Mouse (Mus musculus) activated CD4-positive, CD25-positive, alpha-beta regulatory T cell, adult 4 months (primary cell): Measurements from ENCODE around the gene Myrf. TPM values are rescaled to one million over a fixed set of nuclear protein-coding genes. Genes with fewer than 3 reads are reported as not detected.

ENCODE experiments used
- ATAC-seq: one replicate; pipeline ENCODE4 v1.8.0; 2017
- polyA plus RNA-seq, 2 experiments: library from polyadenylated mRNA; unstranded; fragments of 100-300 nt; shearing (Covaris generic); gene quantifications; one replicate each; pipeline ENCODE4 v1.2.1; 2017

The Myrf gene
- polyA plus RNA-seq, 2 experiments from 2014 or later, result 0.09 TPM; not detected in 1

DNA sequence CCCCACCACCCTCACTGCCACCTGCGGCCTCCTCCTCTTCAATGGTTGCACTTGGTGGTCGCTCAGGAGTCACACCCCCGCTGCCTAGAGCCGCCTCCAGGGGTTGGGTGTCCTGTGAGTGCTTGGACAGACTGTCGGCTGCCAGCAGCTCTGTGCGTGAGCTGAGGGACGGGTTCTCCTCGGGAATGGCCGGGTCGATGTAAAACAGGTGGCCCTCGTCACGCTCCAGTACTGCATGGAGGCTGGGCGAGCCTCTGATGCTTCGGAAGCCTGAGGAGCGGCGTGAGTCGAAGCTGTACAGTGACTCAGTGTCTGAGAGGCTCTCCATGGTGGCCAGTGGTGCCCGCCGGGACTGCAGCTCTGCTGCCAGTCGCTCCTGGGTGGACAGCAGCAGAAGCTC lies 7.6 kb upstream of the Myrf start:
- no peak for ATAC-seq

DNA sequence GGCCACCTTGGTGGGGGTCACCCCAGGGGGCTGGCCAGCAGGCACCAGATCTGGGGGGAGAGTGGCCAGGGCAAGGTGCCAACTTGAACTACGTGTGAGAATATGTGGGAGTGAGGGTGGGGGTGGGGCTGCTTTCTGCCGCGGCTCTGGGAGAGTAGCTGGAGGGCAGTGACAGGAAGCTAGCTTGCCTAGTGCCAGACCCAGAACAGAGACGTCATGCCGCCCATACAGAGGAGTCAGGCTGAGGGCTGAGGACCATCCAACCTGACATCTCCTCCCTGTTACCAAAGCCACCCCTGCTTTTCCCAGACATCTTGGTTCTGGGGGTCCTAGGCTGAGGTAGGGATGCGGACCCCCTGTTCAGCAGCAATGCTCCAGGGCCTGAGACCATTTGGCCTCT lies 6.6 kb upstream of the Myrf start:
- ATAC-seq, result no peak

- no peak for ATAC-seq
These were observed 3.6 kb upstream of the Myrf start for GRCm38 (mm10) chr19:10244183-10244582.

GRCm38 (mm10) chr19:10242916-10243315 lies 2.4 kb upstream of the Myrf start:
- ATAC-seq, result no peak

GRCm38 (mm10) chr19:10239975-10240653 lies 434 bp downstream of the Myrf start:
- no peak for ATAC-seq

- no peak for ATAC-seq
These were observed 1.1 kb downstream of the Myrf start for GRCm38 (mm10) chr19:10239419-10239818.

DNA sequence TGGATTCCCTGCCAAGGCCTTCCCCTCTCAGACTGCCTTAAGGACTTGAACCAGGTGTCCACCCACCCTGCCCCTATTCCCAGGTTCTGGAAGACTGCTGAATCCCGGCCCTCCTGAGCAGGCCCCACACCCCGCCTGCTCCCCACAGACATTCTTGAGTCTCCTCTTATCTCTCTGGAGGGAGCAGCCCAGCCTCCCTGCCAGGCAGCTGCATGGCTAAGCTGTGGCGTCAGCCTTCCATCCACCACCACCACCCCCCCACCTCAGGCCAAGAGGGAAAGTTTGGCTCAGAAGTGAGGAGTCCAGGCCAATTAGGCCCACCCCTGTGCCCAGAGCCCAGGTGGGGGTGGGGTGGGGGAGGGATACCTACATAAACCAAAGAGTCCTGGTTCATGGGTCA lies 2.1 kb downstream of the Myrf start:
- no peak for ATAC-seq

DNA sequence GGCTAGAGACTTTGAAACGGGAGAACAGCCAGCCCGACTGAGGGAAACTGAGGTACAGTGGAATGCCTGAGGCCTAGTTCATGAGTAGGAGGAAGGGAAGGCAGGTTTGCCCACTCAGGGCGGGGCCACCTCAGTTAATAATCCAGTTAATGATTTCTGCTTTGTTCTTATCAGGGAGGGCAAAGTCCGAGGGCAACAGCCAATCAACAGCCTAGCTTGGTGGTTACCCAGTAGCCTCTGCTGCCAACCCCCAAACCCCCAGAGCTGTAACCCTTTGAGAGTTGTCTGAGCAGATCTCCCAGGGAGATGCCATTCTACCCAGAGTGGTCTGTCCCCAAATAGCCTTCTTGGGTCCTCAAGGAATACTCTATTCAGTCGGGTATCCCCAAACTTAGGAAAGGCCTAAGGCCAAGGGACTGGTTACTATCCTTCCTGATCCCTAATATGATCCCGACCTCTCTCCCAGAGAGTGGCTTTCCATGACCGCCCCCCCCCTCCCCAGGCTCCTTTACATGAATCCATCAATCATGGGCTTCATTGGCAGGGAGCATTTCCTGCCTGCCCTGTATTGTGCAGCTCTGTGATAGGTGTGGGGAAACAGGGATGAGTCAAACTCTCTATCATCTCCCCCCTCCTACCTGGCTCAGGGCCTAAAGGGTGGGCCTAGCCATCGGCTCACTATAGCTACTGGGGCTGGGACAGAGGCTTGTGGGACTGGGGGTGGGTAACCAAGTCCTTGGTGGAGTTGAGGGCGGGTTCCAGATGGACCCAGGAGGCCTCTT lies 4.6 kb downstream of the Myrf start:
- ATAC-seq, result no peak

DNA sequence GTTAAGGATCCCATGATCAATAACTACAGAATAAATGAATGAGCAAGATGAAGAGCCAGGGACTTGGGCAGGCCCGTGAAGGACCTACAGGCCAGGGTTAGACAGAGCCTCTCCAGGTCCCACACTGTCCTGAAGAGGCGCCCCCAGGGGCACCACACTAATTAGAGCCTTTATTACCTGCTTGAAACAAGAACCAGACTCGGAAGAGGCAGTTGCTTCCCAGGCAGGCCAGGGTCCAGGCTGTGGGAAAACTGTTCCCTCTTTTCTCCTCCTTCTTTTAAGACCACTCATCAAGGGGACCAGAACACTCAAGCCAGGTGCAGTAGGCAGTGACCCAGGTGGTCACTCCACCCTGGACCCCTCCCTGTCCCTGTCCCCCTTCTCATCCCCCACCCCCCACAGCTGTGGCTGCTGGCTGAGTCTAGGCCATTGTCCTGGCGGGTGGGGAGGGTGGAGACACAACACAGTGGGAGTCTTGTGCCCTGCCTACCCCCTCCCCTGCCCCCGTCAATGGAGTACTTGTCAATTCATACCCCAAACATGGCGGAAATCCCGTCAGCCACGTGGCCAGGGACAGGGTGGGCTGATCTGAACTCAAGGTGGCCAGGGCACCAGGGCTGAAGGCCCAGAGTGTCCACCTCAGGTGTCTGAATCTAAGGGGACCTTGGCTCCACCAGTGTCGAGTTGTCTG lies 8.1 kb downstream of the Myrf start:
- ATAC-seq, result no peak

DNA sequence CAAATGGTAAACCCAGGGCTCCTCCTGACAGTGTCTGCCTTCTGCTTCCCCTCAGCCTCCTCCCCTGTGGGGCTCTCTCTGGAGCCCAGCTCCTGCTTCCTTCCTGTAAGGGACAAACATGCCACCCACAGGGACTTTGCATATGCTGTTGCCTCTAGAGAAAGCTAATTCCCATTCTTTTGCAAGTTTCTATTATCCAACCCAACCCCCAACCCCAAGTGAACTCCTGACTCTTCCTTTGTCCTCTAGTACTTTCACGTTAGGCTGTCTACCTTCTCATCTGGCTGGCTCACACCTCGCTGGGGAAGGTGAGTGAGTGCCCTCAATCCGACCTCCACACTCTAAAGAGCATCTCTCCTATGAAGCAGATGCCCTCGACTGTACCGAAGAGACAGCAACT lies 8.7 kb downstream of the Myrf start:
- no peak for ATAC-seq

DNA sequence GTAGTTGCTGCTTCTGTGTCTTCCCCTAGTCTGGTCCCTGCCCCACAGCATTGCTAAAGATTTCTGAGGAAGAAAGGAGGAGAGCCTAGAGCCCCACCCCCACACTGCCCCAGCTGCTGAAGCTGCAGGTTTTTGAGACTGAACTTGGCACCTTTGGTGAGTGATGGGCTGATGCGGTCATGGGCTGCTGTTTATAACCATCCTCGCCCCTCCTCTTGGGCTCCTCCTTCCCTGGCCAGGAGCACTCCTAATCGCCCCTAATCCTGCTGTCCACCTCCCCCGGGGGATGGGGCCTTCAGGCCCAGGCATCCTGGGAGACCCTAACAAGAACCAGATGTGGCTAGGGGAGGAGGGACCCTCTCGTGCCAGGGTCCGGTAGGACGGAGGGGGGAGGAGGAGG lies 9.5 kb downstream of the Myrf start:
- no peak for ATAC-seq

DNA sequence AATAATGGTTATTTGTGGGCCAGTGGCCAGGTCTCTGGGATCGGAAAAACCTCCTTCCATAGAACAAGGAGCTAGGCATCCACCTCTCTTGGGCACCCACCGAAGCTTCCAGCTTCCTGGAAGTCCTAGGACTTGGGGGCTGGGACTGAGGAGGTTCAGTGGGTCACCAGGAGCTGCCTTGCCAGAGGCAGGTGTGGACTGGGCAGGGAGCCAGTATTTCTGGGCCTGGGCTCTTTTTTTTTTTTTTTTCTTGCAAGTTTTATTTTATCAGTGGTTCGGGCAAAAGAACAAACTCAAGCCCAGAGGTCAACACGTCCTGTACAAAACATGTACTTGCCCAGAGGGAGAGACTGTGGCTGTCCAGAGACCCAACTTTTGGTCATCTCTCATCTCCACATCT lies 14.8 kb downstream of the Myrf start:
- ATAC-seq, result no peak

DNA sequence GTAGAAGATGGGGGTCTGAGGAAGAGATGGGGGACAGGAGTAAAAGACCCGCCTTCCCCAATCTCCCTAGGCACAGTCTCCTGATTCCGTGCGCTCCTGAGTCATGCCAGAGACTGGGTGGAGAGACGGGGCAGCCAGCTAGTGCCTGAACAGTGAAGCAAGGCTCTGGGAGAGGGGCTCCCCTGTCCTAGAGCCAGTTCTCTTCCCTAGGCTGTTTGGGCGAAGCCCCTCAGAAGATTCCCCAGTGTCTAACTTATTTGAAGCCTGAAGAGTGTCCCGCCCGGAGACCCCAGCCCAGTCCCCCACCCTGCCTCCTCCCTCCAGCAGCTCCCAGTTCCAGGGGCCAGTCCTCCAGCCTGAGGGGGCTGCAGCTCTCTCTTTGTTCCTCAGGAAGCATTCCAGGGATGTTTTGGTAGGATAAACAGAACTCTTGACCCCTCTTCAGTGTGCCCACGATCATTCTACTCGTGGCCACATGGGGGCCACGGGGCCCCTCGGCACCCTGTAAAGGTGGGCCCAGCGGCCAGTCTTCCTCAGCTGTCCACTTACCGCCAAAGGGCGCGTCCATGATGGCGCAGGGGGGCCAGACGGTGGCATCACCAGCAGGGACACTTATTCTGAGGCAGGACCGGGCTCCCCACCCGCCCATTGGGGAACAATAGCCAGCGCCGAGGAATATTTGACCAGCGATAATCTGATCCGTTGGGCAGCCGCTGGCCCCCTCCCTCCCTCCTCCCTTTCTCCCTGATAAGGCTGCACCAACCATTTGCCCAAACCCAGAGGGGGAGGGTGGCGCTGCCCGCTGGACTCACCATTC lies 15.7 kb downstream of the Myrf start:
- ATAC-seq, result no peak

DNA sequence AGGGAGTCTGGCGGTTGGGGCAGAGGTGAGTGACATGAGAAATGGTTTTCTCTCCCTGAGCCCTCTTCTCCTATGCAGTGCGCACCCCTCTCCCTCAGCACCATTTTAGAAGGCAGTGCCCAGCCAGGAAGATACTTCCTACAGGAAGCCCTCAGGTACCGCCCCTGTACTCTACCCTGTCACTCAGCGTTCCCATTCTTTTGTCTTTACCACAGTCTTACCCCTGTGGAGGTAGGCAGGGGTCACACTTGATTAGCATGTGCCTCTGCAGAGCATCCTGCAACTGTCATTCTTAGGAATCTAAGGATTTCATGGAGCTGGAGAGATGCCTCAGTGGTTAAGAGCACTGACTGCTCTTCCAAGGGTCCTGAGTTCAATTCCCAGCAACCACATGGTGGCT lies 17.0 kb downstream of the Myrf start:
- ATAC-seq, result no peak

GRCm38 (mm10) chr19:10222656-10223055 lies 17.9 kb downstream of the Myrf start:
- ATAC-seq, result no peak

GRCm38 (mm10) chr19:10221585-10221984 lies 19.0 kb downstream of the Myrf start:
- ATAC-seq, result no peak

GRCm38 (mm10) chr19:10219593-10219992 lies 21.0 kb downstream of the Myrf start:
- ATAC-seq, result no peak

- no peak for ATAC-seq
These were observed 21.4 kb downstream of the Myrf start for GRCm38 (mm10) chr19:10219108-10219507.

DNA sequence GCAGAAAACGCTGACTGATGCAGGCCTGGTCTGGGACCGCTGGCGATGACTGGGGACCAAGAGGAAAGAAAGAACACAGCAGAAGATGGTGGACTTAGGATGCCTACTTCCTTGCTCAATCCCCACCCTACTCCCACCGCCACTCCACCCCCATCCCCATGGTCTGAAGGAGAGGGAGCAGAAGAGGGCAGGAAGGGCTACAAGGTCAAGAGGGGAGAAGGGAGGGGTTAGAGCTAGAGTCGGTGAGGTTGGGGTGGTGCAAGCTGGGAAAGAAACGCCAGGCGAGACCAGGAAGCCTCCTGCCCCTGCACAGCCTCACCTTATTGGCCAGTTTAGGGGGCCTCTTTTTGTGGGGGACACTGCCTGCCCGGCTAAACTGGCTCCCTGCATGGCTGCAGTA lies 24.4 kb downstream of the Myrf start:
- no peak for ATAC-seq

DNA sequence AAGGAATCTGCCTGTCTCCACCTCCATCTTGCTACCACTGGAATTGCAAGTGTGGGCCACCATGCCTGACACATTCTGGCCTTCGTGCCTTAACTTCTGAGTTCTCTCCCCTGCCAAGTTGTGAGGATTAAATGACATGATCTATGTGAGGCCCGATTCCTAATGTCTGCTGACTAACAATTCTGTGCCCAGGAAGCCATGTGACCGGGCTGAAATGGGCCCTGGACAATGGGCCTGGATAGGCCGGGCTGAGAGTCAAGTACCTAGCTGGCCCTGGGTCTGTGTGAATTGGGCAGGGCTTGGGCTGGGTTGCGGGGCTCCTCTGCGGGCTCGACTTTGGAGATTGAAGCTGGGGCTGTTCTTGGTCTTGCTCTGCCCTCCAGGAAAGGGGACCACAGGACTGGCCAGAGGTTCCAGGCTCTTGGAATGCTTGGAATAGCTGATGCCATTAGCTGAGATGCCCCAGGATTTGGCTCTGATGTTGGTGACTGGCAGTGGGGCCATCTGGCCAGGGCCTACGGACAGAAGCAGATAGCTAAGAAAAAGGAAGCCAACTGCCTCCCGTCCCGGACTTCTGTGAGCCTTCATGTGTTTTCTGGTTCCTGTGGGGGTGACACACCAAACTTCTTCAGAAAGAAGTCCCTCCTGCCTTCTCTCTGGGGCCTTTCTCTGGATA lies 26.6 kb downstream of the Myrf start:
- no peak for ATAC-seq

- no peak for ATAC-seq
These were observed 29.7 kb downstream of the Myrf start for GRCm38 (mm10) chr19:10210885-10211284.

- no peak for ATAC-seq
These were observed 31.7 kb downstream of the Myrf start for GRCm38 (mm10) chr19:10208851-10209250.
